Mouse (Mus musculus) hindbrain, postnatal 0 days (tissue): ENCODE data around the gene Adora2b. TPM values are rescaled to one million over a fixed set of nuclear protein-coding genes. Genes with fewer than 3 reads are reported as not detected.

ENCODE experiments used
- ATAC-seq: fragments of 200-750 bp; cut with Nextera tagmentation; 2 replicates; pipeline ENCODE4 v1.8.0; 2017; ENCODE audit warnings: mild to moderate bottlenecking, moderate TSS enrichment, moderate library complexity
- DNase-seq: peaks from one replicate; pipeline ENCODE4 v3.0.0-alpha.2; 2015; ENCODE audit warnings: low spot score
- H3K27ac ChIP-seq: fragments of 300-500 bp; sonication (generic); 2 replicates; pipeline ENCODE4 v1.5.1; 2014; ENCODE audit warnings: mild to moderate bottlenecking
- H3K27me3 ChIP-seq: fragments of 300-500 bp; sonication (generic); 2 replicates; pipeline ENCODE4 v1.6.1; 2014; ENCODE audit warnings: low read length, mixed read lengths; ENCODE audit not compliant: insufficient read depth
- H3K36me3 ChIP-seq: fragments of 300-500 bp; sonication (generic); 2 replicates; pipeline ENCODE4 v1.6.1; 2014; ENCODE audit warnings: low read length, mixed read lengths; ENCODE audit not compliant: insufficient read depth
- H3K4me1 ChIP-seq: fragments of 300-500 bp; sonication (generic); 2 replicates; pipeline ENCODE4 v1.6.1; 2014; ENCODE audit warnings: antibody characterized with exemption, low read length, mixed read lengths; ENCODE audit not compliant: insufficient read depth
- H3K4me2 ChIP-seq: fragments of 300-500 bp; sonication (generic); 2 replicates; pipeline ENCODE4 v1.6.1; 2014; ENCODE audit warnings: low read depth, mild to moderate bottlenecking, low read length, moderate library complexity, mixed read lengths
- H3K4me3 ChIP-seq: fragments of 300-500 bp; sonication (generic); 2 replicates; pipeline ENCODE4 v1.5.1; 2014; ENCODE audit warnings: low read length
- H3K9ac ChIP-seq: fragments of 300-500 bp; sonication (generic); replicated peaks from 2 replicates; pipeline ENCODE4 v1.6.1; 2014; ENCODE audit warnings: mild to moderate bottlenecking, low read length, moderate library complexity, mixed read lengths
- H3K9me3 ChIP-seq: fragments of 300-500 bp; sonication (generic); 2 replicates; pipeline ENCODE4 v1.6.1; 2016; ENCODE audit warnings: low read length, mixed read lengths
- CTCF ChIP-seq: IDR thresholded peaks from 2 replicates; pipeline ENCODE4 v1.5.1; 2016; ENCODE audit warnings: antibody characterized with exemption, control low read depth, low read depth
- WGBS: fragments of 180-500 bp; shearing (Covaris S2); extraction: QIAGEN DNeasy Blood & Tissue Kit; methylation state at CpG from one replicate; pipeline ENCODE4 v1.1.7; 2014; 5-methylcytosine and 5-hydroxymethylcytosine counted together
- polyA plus RNA-seq: library from polyadenylated mRNA; unstranded; fragments of >200 nt; fragmentation: Nextera tagmentation; extraction: Ambion mirVana; gene quantifications from 2 replicates; pipeline ENCODE4 v1.2.1, GENCODE M21; 2015
- total RNA-seq: library from RNA; depleted of rRNA; stranded (reverse); fragments of >200 nt; gene quantifications from 2 replicates; pipeline ENCODE4 v1.2.3, GENCODE M21; 2014; rRNA removed

Gene Adora2b
- total and polyA plus RNA-seq, 2 experiments from 2014 or later, result 10.4 to 12.4 TPM

DNA sequence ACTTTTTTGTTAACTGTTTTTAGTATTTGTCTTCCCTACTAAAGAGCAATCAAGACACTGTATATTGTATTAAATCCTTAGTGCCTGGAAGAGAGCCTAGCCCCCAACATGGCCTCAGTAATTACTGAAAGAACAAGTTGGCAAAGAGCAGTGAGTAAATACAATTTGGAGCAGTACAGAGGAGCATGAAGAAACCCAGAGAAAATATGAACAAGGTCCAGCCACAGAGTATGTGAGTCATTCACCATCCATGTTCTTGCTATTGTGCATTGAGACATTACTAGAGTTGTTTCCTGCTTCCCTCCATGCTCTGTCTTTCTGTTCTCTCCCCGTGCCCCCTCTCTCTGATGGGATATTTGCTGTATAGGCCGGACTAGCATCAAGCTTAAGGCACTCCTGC is 45.3 kb downstream of the Adora2b start:
- ATAC-seq (no peak), DNase-seq (no peak)
- H3K27me3 ChIP-seq, result no peaks in the 10 kb centered on the region
- no peak overlapping the region; the same call in 1 of the 2 replicates for H3K9ac ChIP-seq
- H3K4me2 ChIP-seq, result no peak overlapping the region
- H3K4me1 ChIP-seq, result no peaks in the 10 kb centered on the region
- H3K4me3 ChIP-seq, result no peak overlapping the region
- H3K27ac ChIP-seq, result no peak overlapping the region
- no peak for TF ChIP-seq CTCF
- peaks cover 14% of the 10 kb centered on the region; the same call in 1 of the 2 replicates for H3K36me3 ChIP-seq
- H3K9me3 ChIP-seq, result no peaks in the 10 kb centered on the region
- 89% methylated on average over 2 of the region's 2 CpGs for WGBS

DNA sequence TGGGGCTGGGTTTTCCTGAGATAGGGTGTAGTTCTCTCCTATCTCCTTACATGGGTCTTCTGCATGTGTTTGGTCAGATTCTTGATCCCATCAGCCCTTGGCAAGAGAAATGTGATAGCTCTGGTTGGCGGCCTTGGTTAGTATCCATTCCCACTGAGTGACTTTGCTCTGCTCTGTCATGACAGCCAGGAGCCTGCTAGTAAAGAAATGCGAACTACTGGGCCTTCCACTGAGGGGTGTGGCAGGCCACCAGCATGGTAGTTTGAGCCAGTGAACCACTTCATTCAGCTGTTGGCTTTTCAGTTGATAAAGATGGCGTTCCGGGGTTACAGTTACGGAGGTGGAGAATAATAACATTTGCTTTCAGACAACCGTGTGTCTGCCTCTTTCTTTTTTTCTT is 50.1 kb downstream of the Adora2b start:
- no peaks in the 10 kb centered on the region for H3K4me1 ChIP-seq
- 83% methylated on average over 6 of the region's 6 CpGs for WGBS
- H3K27me3 ChIP-seq, result no peaks in the 10 kb centered on the region
- no peak overlapping the region for H3K4me2 ChIP-seq
- H3K9me3 ChIP-seq, result no peaks in the 10 kb centered on the region
- no peak overlapping the region for H3K27ac ChIP-seq
- peaks cover 4% of the 10 kb centered on the region; the same call in 1 of the 2 replicates for H3K36me3 ChIP-seq
- H3K4me3 ChIP-seq, result no peak overlapping the region
- no peak for TF ChIP-seq CTCF
- no peak for DNase-seq
- no peak overlapping the region for H3K9ac ChIP-seq
- no peak for ATAC-seq

DNA sequence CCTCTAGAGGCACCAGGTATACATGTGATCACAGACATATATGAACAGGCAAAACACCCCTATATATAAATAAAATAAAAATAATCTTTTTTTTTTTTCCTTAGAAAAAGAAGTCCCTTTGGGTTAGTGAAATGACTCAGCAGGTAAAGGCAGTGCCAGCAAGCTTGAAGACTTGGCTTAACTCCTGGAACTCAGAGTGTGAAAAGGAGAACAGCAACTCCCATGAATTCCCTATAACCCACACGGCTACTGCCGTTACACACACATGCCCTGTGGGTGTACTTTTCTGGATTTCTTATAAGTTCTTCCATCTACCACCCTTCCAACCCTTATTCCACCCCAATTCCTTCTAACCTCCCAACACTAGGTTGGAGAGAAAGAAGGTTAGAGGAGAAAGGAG is 57.1 kb downstream of the Adora2b start:
- H3K36me3 ChIP-seq, result peaks cover 19% of the 10 kb centered on the region
- DNase-seq (no peak), ATAC-seq (no peak)
- WGBS, result 91% methylated on average over 2 of the region's 2 CpGs
- H3K4me3 ChIP-seq, result no peak overlapping the region
- TF ChIP-seq CTCF, result no peak
- no peak overlapping the region for H3K4me2 ChIP-seq
- H3K27me3 ChIP-seq, result no peaks in the 10 kb centered on the region
- H3K9me3 ChIP-seq, result no peaks in the 10 kb centered on the region
- no peaks in the 10 kb centered on the region for H3K4me1 ChIP-seq
- H3K27ac ChIP-seq, result no peak overlapping the region
- H3K9ac ChIP-seq, result no peak overlapping the region

DNA sequence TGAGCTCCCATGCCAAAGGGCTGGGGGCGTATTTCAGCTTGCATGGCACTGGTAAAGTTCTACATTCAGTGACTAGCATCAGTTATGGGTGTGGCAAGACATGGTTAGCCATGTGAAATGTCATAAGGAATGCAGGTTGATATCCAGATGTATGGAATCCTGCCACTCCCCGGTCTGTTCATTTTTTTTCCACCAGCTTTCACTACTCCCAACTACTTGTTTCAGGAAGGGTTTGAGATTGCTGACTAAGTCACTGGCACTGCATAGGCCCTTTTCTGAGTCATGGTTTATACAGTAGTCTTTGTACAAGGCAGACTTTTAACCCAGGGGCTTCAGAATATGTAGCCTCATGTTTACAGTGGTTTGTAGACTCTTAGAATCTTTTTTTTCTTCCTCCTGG is 60.5 kb downstream of the Adora2b start:
- no peak overlapping the region for H3K4me2 ChIP-seq
- H3K36me3 ChIP-seq, result peaks cover 36% of the 10 kb centered on the region
- TF ChIP-seq CTCF, result no peak
- no peak for ATAC-seq
- WGBS, result 96% methylated on average over 2 of the region's 2 CpGs
- no peak overlapping the region for H3K4me3 ChIP-seq
- H3K9ac ChIP-seq, result no peak overlapping the region
- H3K9me3 ChIP-seq, result no peaks in the 10 kb centered on the region
- no peaks in the 10 kb centered on the region for H3K27me3 ChIP-seq
- no peaks in the 10 kb centered on the region for H3K4me1 ChIP-seq
- no peak for DNase-seq
- no peak overlapping the region for H3K27ac ChIP-seq

DNA sequence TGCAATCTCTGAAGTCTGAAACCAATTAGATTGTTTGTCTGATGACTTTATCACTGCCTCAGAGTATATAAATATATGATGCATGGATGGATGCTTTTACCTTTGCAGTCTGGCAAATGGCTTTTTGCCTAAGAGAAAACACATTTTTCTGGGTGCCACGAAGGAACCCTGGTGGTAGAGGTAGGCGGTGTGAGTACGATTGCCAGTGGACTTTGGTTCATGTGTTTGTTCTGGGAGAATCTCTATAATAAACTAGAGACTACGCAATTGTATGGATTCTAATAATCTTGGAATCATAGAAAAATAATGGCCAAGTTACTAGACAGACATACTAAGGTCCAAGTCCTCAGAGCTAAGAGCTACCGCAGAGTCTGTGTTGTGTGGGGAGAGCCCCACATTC is 66.2 kb downstream of the Adora2b start:
- Histone ChIP-seq H3K9me3 (no peaks in the 10 kb centered on the region), H3K9ac (no peak overlapping the region), H3K27ac (no peak overlapping the region), H3K27me3 (no peaks in the 10 kb centered on the region), H3K4me1 (no peaks in the 10 kb centered on the region), H3K36me3 (peaks cover 62% of the 10 kb centered on the region), H3K4me2 (no peak overlapping the region), H3K4me3 (no peak overlapping the region)
- TF ChIP-seq CTCF, result no peak
- WGBS, result 95% methylated on average over 5 of the region's 5 CpGs
- ATAC-seq (no peak), DNase-seq (no peak)

Other genes with a start within 250 kb of the Adora2b start
- 9.3 and 21.5 TPM in 2 replicates for gene Zswim7, start 32.4 kb downstream of the Adora2b start, total RNA-seq
- gene Zswim7, start 32.4 kb downstream of the Adora2b start, polyA plus RNA-seq, result 27.5 and 27.8 TPM in 2 replicates
- 33.8 and 39.0 TPM in 2 replicates for gene Ttc19, start 32.5 kb downstream of the Adora2b start, total RNA-seq
- 43.2 and 43.6 TPM in 2 replicates for gene Ttc19, start 32.5 kb downstream of the Adora2b start, polyA plus RNA-seq
- 5.9 and 6.7 TPM in 2 replicates for gene Pigl, start 209.5 kb downstream of the Adora2b start, total RNA-seq
- gene Pigl, start 209.5 kb downstream of the Adora2b start, polyA plus RNA-seq, result 6.6 and 6.9 TPM in 2 replicates
- gene Ncor1, start 209.6 kb downstream of the Adora2b start, total RNA-seq, result 137 and 159 TPM in 2 replicates
- 143 and 148 TPM in 2 replicates for gene Ncor1, start 209.6 kb downstream of the Adora2b start, polyA plus RNA-seq